14 mouse cellular contexts compared by ENCODE assay signal in the genomic region with DNA sequence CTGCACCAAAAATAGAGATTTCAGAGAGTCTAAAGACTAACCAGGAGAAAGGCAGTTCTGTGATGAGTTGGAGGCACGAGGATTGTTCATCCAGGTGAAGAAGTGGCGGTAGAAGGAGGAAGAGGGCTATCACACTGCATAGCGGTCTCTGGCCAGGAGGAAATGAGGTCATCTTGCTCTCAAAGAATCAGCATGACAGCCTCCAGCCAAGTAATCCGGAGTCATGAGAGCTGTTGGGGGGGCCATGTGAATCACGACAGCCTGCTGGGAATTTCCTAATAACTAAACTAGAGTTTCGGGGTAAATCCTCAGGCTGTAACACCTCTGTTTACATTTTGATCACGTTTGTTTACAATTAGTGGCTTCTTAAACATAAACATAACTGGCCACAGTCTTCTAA. TPM values are rescaled to one million over a fixed set of nuclear protein-coding genes. Genes with fewer than 3 reads are reported as not detected.
DNase-seq lines count a peak whose midpoint lies in the region; ATAC-seq and TF ChIP-seq lines count a peak whose summit lies in the region.
"Had no signal": no experiment of that assay in that cellular context is flagged by ENCODE, and none has a peak within 500 bp of the region (broad histone marks: within the 10 kb centered on the region; RNA-seq: fewer than 3 reads in every experiment).

No protein-coding gene starts in this region.

- 23% methylated on average over 7 of the region's 7 CpGs for WGBS in lung, postnatal 0 days
- 34% methylated on average over 7 of the region's 7 CpGs for WGBS in lung, adult 2 months
- 46% methylated on average over 7 of the region's 7 CpGs for WGBS in stomach, postnatal 0 days
- whole genome bisulfite sequencing in hindbrain, embryonic 12.5 days: 74% methylated on average over 7 of the region's 7 CpGs

- no peaks in the 10 kb centered on the region for H3K9me3 ChIP-seq in lung, postnatal 0 days (ENCODE audit: low read length)
- no peaks in the 10 kb centered on the region for H3K9me3 ChIP-seq in stomach, postnatal 0 days (ENCODE audit: control insufficient read depth, low read length)
- H3K9me3 ChIP-seq in hindbrain, embryonic 12.5 days (replicated peaks): no peaks in the 10 kb centered on the region
- H3K9me3 ChIP-seq: forebrain, embryonic 15.5 days; midbrain, embryonic 12.5 days had no signal

- no peak overlapping the region for H3K27ac ChIP-seq in lung, postnatal 0 days (ENCODE audit: low read length)
- no peak overlapping the region for H3K27ac ChIP-seq in stomach, postnatal 0 days (replicated peaks)
- H3K27ac ChIP-seq in hindbrain, embryonic 12.5 days: no peak overlapping the region
- H3K27ac ChIP-seq: forebrain, embryonic 15.5 days; midbrain, embryonic 12.5 days had no signal

- no peak for TF ChIP-seq POLR2A in lung, adult 2 months (IDR thresholded peaks at IDR 0.05; ENCODE audit: borderline replicate concordance, extremely low read depth, low read depth, low read length)

- no peaks in the 10 kb centered on the region for H3K36me3 ChIP-seq in lung, postnatal 0 days (ENCODE audit: insufficient read depth, low read length)
- no peaks in the 10 kb centered on the region for H3K36me3 ChIP-seq in stomach, postnatal 0 days (ENCODE audit: control insufficient read depth, insufficient read depth, low read length)
- no peaks in the 10 kb centered on the region for H3K36me3 ChIP-seq in hindbrain, embryonic 12.5 days
- H3K36me3 ChIP-seq: forebrain, embryonic 15.5 days; midbrain, embryonic 12.5 days had no signal

- TF ChIP-seq CTCF in lung, postnatal 0 days (IDR thresholded peaks at IDR 0.05): no peak
- TF ChIP-seq CTCF in lung, adult 2 months (IDR thresholded peaks at IDR 0.05; ENCODE audit: insufficient read depth, low read length): no peak
- TF ChIP-seq CTCF in stomach, postnatal 0 days (IDR thresholded peaks at IDR 0.05; ENCODE audit: low read depth): no peak

- peaks cover 9% of the 10 kb centered on the region; the same call in 1 of the 2 replicates for H3K4me1 ChIP-seq in lung, postnatal 0 days (ENCODE audit: insufficient read depth, low read depth, low read length)
- H3K4me1 ChIP-seq in lung, adult 2 months (ENCODE audit: control insufficient read depth, insufficient read depth, low read length): peaks cover 8% of the 10 kb centered on the region; the same call in 1 of the 2 replicates
- H3K4me1 ChIP-seq in stomach, postnatal 0 days (replicated peaks; ENCODE audit: control insufficient read depth, insufficient read depth): no peaks in the 10 kb centered on the region; the same call in 1 of the 2 replicates
- peaks cover 6% of the 10 kb centered on the region for H3K4me1 ChIP-seq in hindbrain, embryonic 12.5 days

- peak; percentile 45 for DNase-seq in heart, adult 8-10 months (ENCODE audit: low spot score)
- no peak for DNase-seq in heart, postnatal 25 days (ENCODE audit: low spot score)
- DNase-seq in lung, postnatal 0 days (ENCODE audit: low spot score): peak; percentile 58
- no peak for DNase-seq in lung, adult 2 months
- peak; percentile 22 for DNase-seq in lung, postnatal 14 days
- DNase-seq in stomach, postnatal 0 days (ENCODE audit: low spot score): no peak
- DNase-seq in urinary bladder, postnatal 14 days (ENCODE audit: low spot score): no peak
- DNase-seq: adrenal gland, postnatal 25 days; cerebellum, postnatal 25 days; thymus, adult 18-20 months had no signal

- ATAC-seq in lung, postnatal 0 days: peak; percentile 48
- ATAC-seq in stomach, postnatal 0 days (ENCODE audit: low FRiP score, low TSS enrichment): 0 out of 2 replicates have a peak, but pooled peaks have one; percentile 36
- ATAC-seq in hindbrain, embryonic 12.5 days (ENCODE audit: low FRiP score): no peak
- ATAC-seq: CD4-positive, CD25-positive, alpha-beta regulatory T cell, adult 4 months; forebrain, embryonic 15.5 days had no signal

- H3K4me3 ChIP-seq in lung, postnatal 0 days (ENCODE audit: low read depth, low read length): no peak overlapping the region
- no peak overlapping the region for H3K4me3 ChIP-seq in lung, adult 2 months (replicated peaks; ENCODE audit: extremely low read depth, low read depth, low read length)
- H3K4me3 ChIP-seq in stomach, postnatal 0 days (ENCODE audit: low read depth, low read length): no peak overlapping the region
- H3K4me3 ChIP-seq in hindbrain, embryonic 12.5 days: no peak overlapping the region
- H3K4me3 ChIP-seq: forebrain, embryonic 15.5 days; midbrain, embryonic 12.5 days had no signal

- no peak for TF ChIP-seq EP300 in lung, postnatal 0 days (IDR thresholded peaks at IDR 0.05)
- TF ChIP-seq EP300 in stomach, postnatal 0 days (optimal IDR thresholded peaks at IDR 0.05): no peak

- H3K4me2 ChIP-seq in lung, postnatal 0 days (replicated peaks; ENCODE audit: low read depth, low read length): no peak overlapping the region
- H3K4me2 ChIP-seq in stomach, postnatal 0 days (replicated peaks; ENCODE audit: low read depth): no peak overlapping the region
- no peak overlapping the region for H3K4me2 ChIP-seq in hindbrain, embryonic 12.5 days (replicated peaks)
- H3K4me2 ChIP-seq: forebrain, embryonic 15.5 days; midbrain, embryonic 12.5 days had no signal

- H3K9ac ChIP-seq in lung, postnatal 0 days (replicated peaks; ENCODE audit: low read depth): no peak overlapping the region
- no peak overlapping the region for H3K9ac ChIP-seq in stomach, postnatal 0 days (ENCODE audit: low read length)
- no peak overlapping the region for H3K9ac ChIP-seq in hindbrain, embryonic 12.5 days
- H3K9ac ChIP-seq: forebrain, embryonic 15.5 days; midbrain, embryonic 12.5 days had no signal

- H3K27me3 ChIP-seq in lung, postnatal 0 days (replicated peaks; ENCODE audit: insufficient read depth, low read length): no peaks in the 10 kb centered on the region
- no peaks in the 10 kb centered on the region for H3K27me3 ChIP-seq in stomach, postnatal 0 days (ENCODE audit: control insufficient read depth, insufficient read depth, low read length)
- peaks cover 5% of the 10 kb centered on the region; the same call in 1 of the 2 replicates for H3K27me3 ChIP-seq in hindbrain, embryonic 12.5 days
- H3K27me3 ChIP-seq: forebrain, embryonic 15.5 days had no signal

- intact Hi-C loops in heart, postnatal 25 days (cut with DNase I): no loop called here

RNA-seq across cellular contexts. Expression of a gene that starts 2.3 kb away (rescaled TPM):
- 1 to 10 TPM; 4.9 to 7.7 (median 5.6) TPM for total RNA-seq in heart, adult 8-10 months (2022)
- total RNA-seq in heart, postnatal 25 days (2021): 1 to 10 TPM; 4.5 to 4.6 TPM
- 1.0 and 1.7 TPM in 2 replicates for polyA plus RNA-seq in lung, postnatal 0 days (2015; fragmentation: Nextera tagmentation; extraction: Ambion mirVana)
- polyA plus RNA-seq in lung, adult 2 months (2012; rRNA removed): 2.2 and 6.1 TPM in 2 replicates
- polyA plus RNA-seq in stomach, postnatal 0 days (2015; fragmentation: Nextera tagmentation; extraction: Ambion mirVana): 2.1 and 3.1 TPM in 2 replicates
- polyA plus RNA-seq in hindbrain, embryonic 12.5 days (2016; fragmentation: Nextera tagmentation; extraction: Ambion mirVana): 0.46 and 0.76 TPM in 2 replicates
- polyA plus RNA-seq: CD4-positive, CD25-positive, alpha-beta regulatory T cell, adult 4 months had no signal

RNA-seq across cellular contexts. Expression of a gene that starts 40.2 kb away (rescaled TPM):
- total RNA-seq in heart, adult 8-10 months (2022): 10 to 100 TPM; 47.2 to 73.5 (median 58.4) TPM
- total RNA-seq in heart, postnatal 25 days (2021): 10 to 100 TPM; 50.4 to 59.5 TPM
- polyA plus RNA-seq in lung, postnatal 0 days (2015; fragmentation: Nextera tagmentation; extraction: Ambion mirVana): 36.6 and 40.2 TPM in 2 replicates
- polyA plus RNA-seq in lung, adult 2 months (2012; rRNA removed): 30.1 and 30.9 TPM in 2 replicates
- polyA plus RNA-seq in stomach, postnatal 0 days (2015; fragmentation: Nextera tagmentation; extraction: Ambion mirVana): 35.0 and 38.6 TPM in 2 replicates
- 72.8 and 75.5 TPM in 2 replicates for polyA plus RNA-seq in hindbrain, embryonic 12.5 days (2016; fragmentation: Nextera tagmentation; extraction: Ambion mirVana)

Comparison
In these comparisons a context has a peak if more than half of its experiments do, and no peak if none do; other contexts are left out.
1. DNase-seq: peak in heart, adult 8-10 months (single experiment), lung, postnatal 0 days (single experiment) and lung, postnatal 14 days (single experiment); none in heart, postnatal 25 days (single experiment), lung, adult 2 months (single experiment), stomach, postnatal 0 days (single experiment) and urinary bladder, postnatal 14 days (single experiment).